Mouse (Mus musculus) liver, adult 2 months (tissue): ENCODE results near the gene Cct8. TPM values are rescaled to one million over a fixed set of nuclear protein-coding genes. Genes with fewer than 3 reads are reported as not detected.
A peak's percentile ranks its signal among the peaks of the same experiment; 100 is the strongest.

Experiments
- DNase-seq: peaks from one replicate; pipeline ENCODE4 v3.0.0-alpha.2; 2011; ENCODE audit warnings: low read depth, low spot score; ENCODE audit errors: extremely low read depth
- H3K27ac ChIP-seq: fragments of 200-500 bp; replicated peaks from 2 replicates; pipeline ENCODE4 v1.5.1; 2012; ENCODE audit warnings: low read depth, mild to moderate bottlenecking, control low read depth, inconsistent platforms, low read length; ENCODE audit not compliant: insufficient read depth
- H3K27me3 ChIP-seq: fragments of 200-500 bp; 2 replicates; pipeline ENCODE4 v1.6.1; 2012; ENCODE audit warnings: mild to moderate bottlenecking, moderate library complexity, low read length, inconsistent platforms; ENCODE audit not compliant: control insufficient read depth, insufficient read depth
- H3K36me3 ChIP-seq: fragments of 200-500 bp; 2 replicates; pipeline ENCODE4 v1.6.1; 2012; ENCODE audit warnings: low read length, inconsistent platforms; ENCODE audit not compliant: control insufficient read depth, insufficient read depth
- H3K4me1 ChIP-seq: fragments of 200-500 bp; 2 replicates; pipeline ENCODE4 v1.6.1; 2011; ENCODE audit warnings: low read length; ENCODE audit not compliant: control insufficient read depth, insufficient read depth
- H3K4me3 ChIP-seq: fragments of 200-500 bp; 2 replicates; pipeline ENCODE4 v1.5.1; 2011; ENCODE audit warnings: low read depth, mild to moderate bottlenecking, control low read depth, low read length, moderate library complexity; ENCODE audit not compliant: insufficient read depth
- H3K79me2 ChIP-seq: fragments of 200-500 bp; 2 replicates; pipeline ENCODE4 v1.6.1; 2012; ENCODE audit warnings: inconsistent platforms, mild to moderate bottlenecking, low read length, moderate library complexity; ENCODE audit not compliant: control insufficient read depth, insufficient read depth
- H3K9ac ChIP-seq: fragments of 200-500 bp; 2 replicates; pipeline ENCODE4 v1.6.1; 2012; ENCODE audit warnings: low read depth, mild to moderate bottlenecking, control low read depth, inconsistent platforms, low read length
- CTCF ChIP-seq: fragments of 200-500 bp; IDR thresholded peaks from 2 replicates; pipeline ENCODE4 v1.5.1; 2011; ENCODE audit warnings: low read depth, low read length, control low read depth
- POLR2A ChIP-seq: fragments of 200-500 bp; IDR thresholded peaks from 2 replicates; pipeline ENCODE4 v1.6.1; 2011; ENCODE audit warnings: low read length, control low read depth; ENCODE audit not compliant: insufficient read depth; ENCODE audit errors: extremely low read depth
- WGBS: fragments of 180-500 bp; shearing (Covaris S2); methylation state at CpG from one replicate; pipeline ENCODE4 v1.1.7; 2018; 5-methylcytosine and 5-hydroxymethylcytosine counted together
- polyA plus RNA-seq: library from polyadenylated mRNA; depleted of rRNA; stranded (reverse); fragments of >200 nt; gene quantifications from 2 replicates; pipeline ENCODE4 v1.2.3, GENCODE M21; 2012
- total RNA-seq: library from RNA; depleted of rRNA; stranded (reverse); fragments of >200 nt; gene quantifications from 2 replicates; pipeline ENCODE4 v1.2.3, GENCODE M21; 2014

Cct8 gene
- total and polyA plus RNA-seq, 2 experiments: 22.5 to 121 TPM

DNA sequence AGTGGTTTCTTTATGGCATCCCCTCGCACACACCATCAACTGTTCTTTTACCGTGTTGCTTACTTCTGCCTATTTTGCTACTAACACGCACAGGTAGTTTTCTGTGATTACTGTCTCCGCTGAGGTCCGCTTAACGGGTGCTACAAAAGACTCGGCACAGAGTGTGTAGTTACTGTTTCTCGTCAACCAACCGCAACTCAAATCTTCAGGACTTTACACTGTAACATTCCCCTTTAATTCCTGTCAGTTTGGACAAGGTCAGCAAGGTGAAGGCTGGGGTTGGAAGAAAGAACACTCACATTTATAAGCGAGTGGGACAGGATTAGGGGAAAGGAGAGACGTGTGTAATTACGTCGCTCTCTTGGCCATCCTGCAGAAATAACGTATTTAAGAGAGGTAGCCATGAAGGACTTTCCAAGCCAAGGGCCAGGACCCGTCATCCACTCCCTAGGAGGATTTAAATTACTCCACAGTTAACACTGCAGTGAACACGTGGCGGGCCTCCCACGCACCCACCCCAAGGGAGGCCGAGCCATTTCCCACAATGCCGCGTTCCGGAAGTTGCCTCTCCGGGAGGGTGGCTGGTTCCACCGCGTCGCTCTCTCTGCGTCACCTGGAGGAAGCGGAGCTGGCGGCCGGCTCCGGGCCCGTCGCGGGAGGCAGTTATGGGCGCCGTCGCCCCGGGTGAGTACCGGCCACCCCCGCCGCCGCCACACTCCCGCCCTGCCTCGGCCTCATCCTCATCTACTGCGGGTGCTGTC is 41.1 kb downstream of the Cct8 start, which contains the start of gene Usp16:
Gene Usp16 (plus strand): TSS at position 285 of the 761 bp plus-strand sequence.
- Histone ChIP-seq H3K27ac (peak within 1 kb of the TSS; percentile 74), H3K27me3 (no peaks in the 10 kb centered on the region), H3K79me2 (peaks cover 18% of the 10 kb centered on the region), H3K9ac (peak within 1 kb of the TSS; percentile 89), H3K4me1 (peaks cover 8% of the 10 kb centered on the region), H3K36me3 (no peaks in the 10 kb centered on the region), H3K4me3 (peak within 1 kb of the TSS; percentile 89)
- DNase-seq: peak; percentile 87
- 6% methylated on average over 43 of the region's 45 CpGs for WGBS
- TF ChIP-seq POLR2A (peak; percentile 82), CTCF (no peak)

DNA sequence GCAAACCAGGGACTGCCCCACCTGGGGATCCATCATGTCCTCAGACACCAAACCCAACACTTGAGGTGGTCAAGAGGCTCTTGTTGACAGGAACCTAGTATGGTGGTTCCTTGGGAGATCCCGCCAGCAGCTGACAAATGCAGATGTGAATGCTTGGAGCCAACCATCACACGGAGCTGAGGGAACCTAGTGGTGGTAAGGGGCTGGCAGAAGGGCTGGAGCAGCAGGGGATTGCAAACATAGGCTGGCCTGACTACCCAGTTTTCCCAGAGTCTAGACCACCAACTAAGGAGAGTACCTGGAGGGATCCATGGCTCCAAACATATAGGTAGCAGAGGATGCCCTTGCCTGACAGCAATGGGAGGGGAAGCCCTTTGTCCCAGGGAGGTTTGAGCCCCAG is 42.4 kb downstream of the Cct8 start:
- H3K4me3 ChIP-seq: no peak overlapping the region
- H3K36me3 ChIP-seq: no peaks in the 10 kb centered on the region
- WGBS: 93% methylated on average over 2 of the region's 2 CpGs
- no peak for DNase-seq
- peaks cover 8% of the 10 kb centered on the region for H3K4me1 ChIP-seq
- TF ChIP-seq CTCF (no peak), POLR2A (no peak)
- H3K27ac ChIP-seq: no peak overlapping the region
- no peak overlapping the region for H3K9ac ChIP-seq
- H3K27me3 ChIP-seq: no peaks in the 10 kb centered on the region
- peaks cover 12% of the 10 kb centered on the region for H3K79me2 ChIP-seq

DNA sequence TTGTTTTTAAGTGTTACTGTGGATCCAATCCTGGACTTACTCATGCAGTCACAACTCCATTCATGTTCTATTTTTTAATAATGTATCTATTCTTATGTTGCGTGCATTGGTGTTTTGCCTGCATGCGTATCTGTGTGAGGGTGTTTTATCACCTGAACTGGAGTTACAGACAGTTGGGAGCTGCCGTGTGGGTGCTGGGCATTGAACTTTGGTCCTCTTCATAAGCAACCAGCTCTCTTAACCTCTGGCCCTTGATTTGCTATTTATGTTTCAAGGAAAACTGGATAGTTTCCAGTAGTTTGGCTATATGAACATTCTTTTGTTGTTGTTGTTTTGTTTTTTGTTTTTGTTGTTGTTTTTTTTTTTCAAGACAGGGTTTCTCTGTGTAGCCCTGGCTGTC is 50.1 kb downstream of the Cct8 start:
- Histone ChIP-seq H3K79me2 (no peaks in the 10 kb centered on the region), H3K4me3 (no peak overlapping the region), H3K27ac (no peak overlapping the region), H3K9ac (no peak overlapping the region), H3K36me3 (no peaks in the 10 kb centered on the region), H3K27me3 (no peaks in the 10 kb centered on the region), H3K4me1 (peaks cover 6% of the 10 kb centered on the region)
- WGBS: 64% methylated on average over 3 of the region's 3 CpGs
- TF ChIP-seq CTCF (no peak), POLR2A (no peak)
- peak; percentile 57 for DNase-seq

DNA sequence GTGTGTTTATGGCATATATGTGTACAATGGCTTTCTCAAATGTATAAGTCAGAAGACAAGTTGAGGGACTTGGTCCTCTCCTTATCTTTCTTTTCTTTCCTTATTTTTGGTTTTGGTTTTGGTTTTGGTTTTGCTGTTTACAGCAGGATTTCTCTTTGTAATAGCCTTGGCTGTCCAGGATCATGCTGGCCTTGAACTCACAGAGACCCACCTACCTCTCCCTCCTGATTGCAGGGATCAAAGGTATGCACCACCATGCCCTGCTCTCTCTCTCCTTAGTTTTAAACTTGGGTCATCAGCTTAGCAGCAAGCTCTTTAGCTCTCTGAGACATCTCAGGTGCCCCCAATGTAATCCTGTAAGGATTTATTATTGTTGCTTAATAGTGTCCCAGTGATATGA is 50.6 kb downstream of the Cct8 start:
- peaks cover 6% of the 10 kb centered on the region for H3K4me1 ChIP-seq
- H3K27ac ChIP-seq: no peak overlapping the region

DNA sequence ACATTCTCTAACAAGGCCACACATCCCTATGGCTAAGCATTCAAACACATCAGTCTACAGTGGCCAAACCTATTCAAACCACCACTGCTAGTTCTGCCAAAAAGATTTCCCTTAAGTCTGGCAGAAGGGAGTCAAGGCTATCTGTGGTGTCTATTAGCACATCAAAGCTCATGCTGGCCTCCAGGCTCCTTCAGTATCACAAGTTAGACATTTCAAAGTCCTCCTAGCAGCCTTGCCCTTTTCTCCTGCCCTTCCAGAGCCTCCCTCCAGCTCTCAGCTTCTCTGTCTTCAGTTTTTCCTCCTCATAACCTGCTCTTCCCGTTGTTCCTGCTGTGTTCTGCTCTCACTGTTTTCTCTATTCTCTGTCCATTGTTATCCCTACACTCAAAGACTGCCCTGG is 51.6 kb downstream of the Cct8 start:
- no peaks in the 10 kb centered on the region for H3K36me3 ChIP-seq
- H3K4me3 ChIP-seq: no peak overlapping the region
- H3K79me2 ChIP-seq: no peaks in the 10 kb centered on the region
- no peak overlapping the region for H3K27ac ChIP-seq
- WGBS: 62% methylated on average over 1 of the region's 1 CpGs
- H3K27me3 ChIP-seq: no peaks in the 10 kb centered on the region
- H3K4me1 ChIP-seq: peaks cover 8% of the 10 kb centered on the region
- no peak overlapping the region for H3K9ac ChIP-seq
- TF ChIP-seq CTCF: no peak
- no peak for TF ChIP-seq POLR2A
- DNase-seq: no peak

More for the DNA sequence above, 50.6 kb downstream of the Cct8 start:
- DNase-seq: peak; percentile 74
- H3K79me2 ChIP-seq: no peaks in the 10 kb centered on the region
- no peaks in the 10 kb centered on the region for H3K36me3 ChIP-seq
- no peak overlapping the region for H3K9ac ChIP-seq
- TF ChIP-seq CTCF (no peak), POLR2A (no peak)
- H3K27me3 ChIP-seq: no peaks in the 10 kb centered on the region
- H3K4me3 ChIP-seq: no peak overlapping the region

DNA sequence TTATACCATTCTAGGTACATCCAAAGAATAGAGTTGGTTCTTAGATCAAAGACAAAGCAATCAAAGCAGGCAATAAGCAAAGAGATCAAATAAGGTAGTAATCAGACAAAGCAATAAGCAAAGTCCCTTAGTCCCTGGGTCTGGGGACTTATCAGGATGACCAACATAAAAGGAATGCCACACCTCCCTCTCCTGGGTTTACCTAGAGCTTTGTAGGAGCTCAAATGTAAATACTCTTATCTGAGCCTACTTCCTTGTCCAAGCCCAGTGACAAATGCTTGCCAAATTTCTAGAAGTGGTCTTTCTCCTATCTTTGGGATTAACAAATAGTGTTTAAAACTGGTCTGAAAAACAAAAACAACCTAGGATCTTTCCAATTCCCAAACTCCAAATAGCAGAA is 52.4 kb downstream of the Cct8 start:
- DNase-seq: no peak
- Histone ChIP-seq H3K27ac (no peak overlapping the region), H3K4me3 (no peak overlapping the region), H3K27me3 (no peaks in the 10 kb centered on the region), H3K9ac (no peak overlapping the region), H3K36me3 (no peaks in the 10 kb centered on the region), H3K79me2 (no peaks in the 10 kb centered on the region), H3K4me1 (peaks cover 8% of the 10 kb centered on the region)
- TF ChIP-seq POLR2A: no peak
- no peak for TF ChIP-seq CTCF
